Mouse (Mus musculus) heart, adult 2 months (tissue): ENCODE measurements at regions not wholly inside any gene's neighbourhood (a gene's known extent, or its start where the extent isn't known, plus 50 kb on each side); places are given as distances from the start of the nearest gene placed in this dataset.
A peak's percentile ranks its signal among the peaks of the same experiment; 100 is the strongest.

ENCODE experiments used
- CTCF ChIP-seq: fragments of 200-600 bp; IDR thresholded peaks from 2 replicates; pipeline ENCODE4 v1.8.1; 2022; ENCODE audit warnings: antibody characterized with exemption, mild to moderate bottlenecking, moderate library complexity
- EP300 ChIP-seq: fragments of 200-500 bp; IDR thresholded peaks from 2 replicates; pipeline ENCODE4 v1.6.1; 2011; ENCODE audit warnings: low read depth, low read length, control low read depth; ENCODE audit not compliant: insufficient read depth

- TF ChIP-seq CTCF, result peak; percentile 55
- TF ChIP-seq EP300, result no peak
Observed at GRCm38 (mm10) chr6:31693047-31693446, 129.3 kb upstream of the Podxl start.
